Mouse (Mus musculus): ENCODE measurements around the gene Dok7. TPM values are rescaled to one million over a fixed set of nuclear protein-coding genes. Genes with fewer than 3 reads are reported as not detected.

Gene Dok7
- polyA plus RNA-seq (2016; fragmentation: Nextera tagmentation; extraction: Ambion mirVana) = 2.6 and 2.9 TPM in 2 replicates

- Histone ChIP-seq H3K36me3 (no peaks in the 10 kb centered on the region), H3K27ac (no peak within 1 kb of the TSS), H3K4me1 (replicated peaks) (peaks cover 7% of the 10 kb centered on the region), H3K4me3 (replicated peaks) (peak within 1 kb of the TSS; percentile 59), H3K4me2 (peak within 1 kb of the TSS; percentile 97), H3K27me3 (peaks cover 71% of the 10 kb centered on the region), H3K9me3 (no peaks in the 10 kb centered on the region), H3K9ac (replicated peaks) (peak within 1 kb of the TSS; percentile 61)
- ATAC-seq (ENCODE audit: insufficient number of reproducible peaks, insufficient read depth, low FRiP score, low TSS enrichment, low read depth) = peak; percentile 45; the same call in 1 of the 2 replicates
- 2% methylated on average over 46 of the region's 74 CpGs for WGBS
These were observed at the start of gene Dok7 for GRCm38 (mm10) chr5:35056604-35057432. Dok7 (plus strand) TSS chr5:35056766.

GRCm38 (mm10) chr5:35009163-35009562, 47.4 kb upstream of the Dok7 start:
- Histone ChIP-seq H3K9ac (replicated peaks) (no peak overlapping the region), H3K4me3 (replicated peaks) (no peak overlapping the region), H3K4me1 (replicated peaks) (peaks cover 5% of the 10 kb centered on the region), H3K4me2 (no peak overlapping the region), H3K36me3 (peaks cover 57% of the 10 kb centered on the region), H3K9me3 (no peaks in the 10 kb centered on the region), H3K27ac (no peak overlapping the region), H3K27me3 (no peaks in the 10 kb centered on the region)
- WGBS = 92% methylated on average over 4 of the region's 4 CpGs
- ATAC-seq (ENCODE audit: insufficient number of reproducible peaks, insufficient read depth, low FRiP score, low TSS enrichment, low read depth) = no peak

GRCm38 (mm10) chr5:35010656-35011055, 45.9 kb upstream of the Dok7 start:
- peaks cover 53% of the 10 kb centered on the region for H3K36me3 ChIP-seq
- H3K27ac ChIP-seq = no peak overlapping the region
- no peak overlapping the region for H3K4me3 ChIP-seq (replicated peaks)
- H3K4me1 ChIP-seq (replicated peaks) = 0 out of 2 replicates have a peak, but pooled peaks cover 2% of the 10 kb centered on the region
- H3K4me2 ChIP-seq = no peak overlapping the region
- no peak overlapping the region for H3K9ac ChIP-seq (replicated peaks)
- no peaks in the 10 kb centered on the region for H3K27me3 ChIP-seq
- no peaks in the 10 kb centered on the region for H3K9me3 ChIP-seq
- ATAC-seq (ENCODE audit: insufficient number of reproducible peaks, insufficient read depth, low FRiP score, low TSS enrichment, low read depth) = no peak
- 81% methylated on average over 5 of the region's 5 CpGs for WGBS

- ATAC-seq (ENCODE audit: insufficient number of reproducible peaks, insufficient read depth, low FRiP score, low TSS enrichment, low read depth) = no peak
These were observed 45.2 kb upstream of the Dok7 start for GRCm38 (mm10) chr5:35011156-35011923.

GRCm38 (mm10) chr5:35014036-35014435, 42.5 kb upstream of the Dok7 start:
- no peak overlapping the region for H3K4me2 ChIP-seq
- H3K9ac ChIP-seq (replicated peaks) = no peak overlapping the region
- no peak for ATAC-seq (ENCODE audit: insufficient number of reproducible peaks, insufficient read depth, low FRiP score, low TSS enrichment, low read depth)
- H3K36me3 ChIP-seq = peaks cover 41% of the 10 kb centered on the region
- H3K27ac ChIP-seq = no peak overlapping the region
- WGBS = 77% methylated on average over 6 of the region's 6 CpGs
- peaks cover 16% of the 10 kb centered on the region for H3K4me1 ChIP-seq (replicated peaks)
- H3K27me3 ChIP-seq = no peaks in the 10 kb centered on the region
- no peaks in the 10 kb centered on the region for H3K9me3 ChIP-seq
- no peak overlapping the region for H3K4me3 ChIP-seq (replicated peaks)

More at GRCm38 (mm10) chr5:35011156-35011923, 45.2 kb upstream of the Dok7 start:
- Histone ChIP-seq H3K36me3 (peaks cover 49% of the 10 kb centered on the region), H3K4me1 (replicated peaks) (peaks cover 7% of the 10 kb centered on the region; the same call in 1 of the 2 replicates), H3K4me2 (no peak overlapping the region), H3K9me3 (no peaks in the 10 kb centered on the region), H3K27ac (no peak overlapping the region), H3K27me3 (no peaks in the 10 kb centered on the region), H3K4me3 (replicated peaks) (no peak overlapping the region), H3K9ac (replicated peaks) (no peak overlapping the region)
- 92% methylated on average over 6 of the region's 6 CpGs for WGBS

GRCm38 (mm10) chr5:35019673-35020300, 36.8 kb upstream of the Dok7 start:
- H3K4me2 ChIP-seq = no peak overlapping the region
- no peak overlapping the region for H3K9ac ChIP-seq (replicated peaks)
- ATAC-seq (ENCODE audit: insufficient number of reproducible peaks, insufficient read depth, low FRiP score, low TSS enrichment, low read depth) = no peak
- no peak overlapping the region for H3K4me3 ChIP-seq (replicated peaks)
- 85% methylated on average over 9 of the region's 9 CpGs for WGBS
- H3K36me3 ChIP-seq = peaks cover 76% of the 10 kb centered on the region
- H3K27me3 ChIP-seq = no peaks in the 10 kb centered on the region
- no peak overlapping the region for H3K27ac ChIP-seq
- no peaks in the 10 kb centered on the region for H3K9me3 ChIP-seq
- H3K4me1 ChIP-seq (replicated peaks) = peaks cover 16% of the 10 kb centered on the region

GRCm38 (mm10) chr5:35020410-35021241, 35.9 kb upstream of the Dok7 start:
- H3K9ac ChIP-seq (replicated peaks) = no peak overlapping the region
- no peak overlapping the region for H3K4me2 ChIP-seq
- H3K4me3 ChIP-seq (replicated peaks) = no peak overlapping the region
- ATAC-seq (ENCODE audit: insufficient number of reproducible peaks, insufficient read depth, low FRiP score, low TSS enrichment, low read depth) = no peak
- H3K9me3 ChIP-seq = no peaks in the 10 kb centered on the region
- WGBS = 89% methylated on average over 9 of the region's 9 CpGs
- H3K4me1 ChIP-seq (replicated peaks) = peaks cover 14% of the 10 kb centered on the region
- peak overlapping the region; percentile 45; the same call in 1 of the 2 replicates for H3K27ac ChIP-seq
- no peaks in the 10 kb centered on the region for H3K27me3 ChIP-seq
- peaks cover 81% of the 10 kb centered on the region for H3K36me3 ChIP-seq

- H3K4me1 ChIP-seq (replicated peaks) = no peaks in the 10 kb centered on the region
- no peak overlapping the region for H3K27ac ChIP-seq
- 20% methylated on average over 2 of the region's 2 CpGs for WGBS
- no peak overlapping the region for H3K4me2 ChIP-seq
- ATAC-seq (ENCODE audit: insufficient number of reproducible peaks, insufficient read depth, low FRiP score, low TSS enrichment, low read depth) = no peak
- H3K9me3 ChIP-seq = no peaks in the 10 kb centered on the region
- H3K36me3 ChIP-seq = peaks cover 100% of the 10 kb centered on the region
- no peak overlapping the region for H3K9ac ChIP-seq (replicated peaks)
- H3K27me3 ChIP-seq = no peaks in the 10 kb centered on the region
- no peak overlapping the region for H3K4me3 ChIP-seq (replicated peaks)
These were observed 31.6 kb upstream of the Dok7 start for GRCm38 (mm10) chr5:35024975-35025374.

- WGBS = 100% methylated on average over 1 of the region's 1 CpGs
- Histone ChIP-seq H3K27ac (no peak overlapping the region), H3K4me2 (no peak overlapping the region), H3K9ac (replicated peaks) (no peak overlapping the region), H3K4me3 (replicated peaks) (no peak overlapping the region), H3K4me1 (replicated peaks) (no peaks in the 10 kb centered on the region), H3K36me3 (peaks cover 99% of the 10 kb centered on the region), H3K9me3 (no peaks in the 10 kb centered on the region), H3K27me3 (no peaks in the 10 kb centered on the region)
- ATAC-seq (ENCODE audit: insufficient number of reproducible peaks, insufficient read depth, low FRiP score, low TSS enrichment, low read depth) = no peak
These were observed 27.3 kb upstream of the Dok7 start for GRCm38 (mm10) chr5:35029303-35029702.

GRCm38 (mm10) chr5:35029755-35030154, 26.8 kb upstream of the Dok7 start:
- peaks cover 97% of the 10 kb centered on the region for H3K36me3 ChIP-seq
- no peaks in the 10 kb centered on the region for H3K4me1 ChIP-seq (replicated peaks)
- no peaks in the 10 kb centered on the region for H3K9me3 ChIP-seq
- H3K9ac ChIP-seq (replicated peaks) = no peak overlapping the region
- no peak overlapping the region for H3K4me2 ChIP-seq
- no peak for ATAC-seq (ENCODE audit: insufficient number of reproducible peaks, insufficient read depth, low FRiP score, low TSS enrichment, low read depth)
- H3K27me3 ChIP-seq = no peaks in the 10 kb centered on the region
- 88% methylated on average over 5 of the region's 5 CpGs for WGBS
- no peak overlapping the region for H3K27ac ChIP-seq
- no peak overlapping the region for H3K4me3 ChIP-seq (replicated peaks)
